Mouse (Mus musculus) fat pad, adult 2 months (tissue): ENCODE data around the gene Sncb.

ENCODE experiments used
- DNase-seq: peaks from one replicate; pipeline ENCODE4 v3.0.0-alpha.2; 2011; ENCODE audit warnings: low read depth, low spot score; ENCODE audit errors: extremely low read depth

Sncb gene

GRCm38 (mm10) chr13:54749061-54749863 lies 17.1 kb downstream of the Sncb start:
- no peak for DNase-seq

- no peak for DNase-seq
Measured at GRCm38 (mm10) chr13:54748721-54749060, 17.7 kb downstream of the Sncb start.

GRCm38 (mm10) chr13:54748190-54748589 lies 18.2 kb downstream of the Sncb start:
- DNase-seq, result no peak

GRCm38 (mm10) chr13:54746896-54747295 lies 19.5 kb downstream of the Sncb start:
- no peak for DNase-seq

- no peak for DNase-seq
Measured at GRCm38 (mm10) chr13:54746110-54746509, 20.3 kb downstream of the Sncb start.

GRCm38 (mm10) chr13:54738213-54738601 lies 28.2 kb downstream of the Sncb start:
- DNase-seq, result no peak

- DNase-seq, result no peak
Measured at GRCm38 (mm10) chr13:54737488-54738212, 28.7 kb downstream of the Sncb start.

- DNase-seq, result no peak
Measured at GRCm38 (mm10) chr13:54736931-54737330, 29.5 kb downstream of the Sncb start.

GRCm38 (mm10) chr13:54726131-54726530 lies 40.3 kb downstream of the Sncb start:
- no peak for DNase-seq

- DNase-seq, result no peak
Measured at GRCm38 (mm10) chr13:54723143-54723542, 43.3 kb downstream of the Sncb start.

GRCm38 (mm10) chr13:54716916-54717315 lies 49.5 kb downstream of the Sncb start:
- no peak for DNase-seq

- no peak for DNase-seq
Measured at GRCm38 (mm10) chr13:54714996-54715395, 51.4 kb downstream of the Sncb start.

GRCm38 (mm10) chr13:54714393-54714792 lies 52.0 kb downstream of the Sncb start:
- no peak for DNase-seq

- no peak for DNase-seq
Measured at GRCm38 (mm10) chr13:54710866-54711265, 55.5 kb downstream of the Sncb start.
